Mouse (Mus musculus): Measurements from ENCODE around the gene Tdg.

Tdg gene

GRCm38 (mm10) chr10:82662267-82662990 lies 32.8 kb downstream of the Tdg start:
- DNase-seq (ENCODE audit: low read depth): peak; percentile 15

- DNase-seq (ENCODE audit: low read depth): no peak
Measured at GRCm38 (mm10) chr10:82663289-82663688, 33.7 kb downstream of the Tdg start.

GRCm38 (mm10) chr10:82665951-82666350 lies 36.3 kb downstream of the Tdg start:
- no peak for DNase-seq (ENCODE audit: low read depth)

GRCm38 (mm10) chr10:82666436-82667234 lies 37.0 kb downstream of the Tdg start:
- peak; percentile 83 for DNase-seq (ENCODE audit: low read depth)

GRCm38 (mm10) chr10:82670205-82670604 lies 40.6 kb downstream of the Tdg start:
- DNase-seq (ENCODE audit: low read depth): no peak

- no peak for DNase-seq (ENCODE audit: low read depth)
Measured at GRCm38 (mm10) chr10:82676949-82677348, 47.3 kb downstream of the Tdg start.

GRCm38 (mm10) chr10:82680769-82681168 lies 51.1 kb downstream of the Tdg start:
- no peak for DNase-seq (ENCODE audit: low read depth)

GRCm38 (mm10) chr10:82681639-82682038 lies 52.0 kb downstream of the Tdg start:
- no peak for DNase-seq (ENCODE audit: low read depth)

GRCm38 (mm10) chr10:82685440-82685839 lies 55.8 kb downstream of the Tdg start:
- no peak for DNase-seq (ENCODE audit: low read depth)

GRCm38 (mm10) chr10:82689681-82690211 lies 60.1 kb downstream of the Tdg start:
- DNase-seq (ENCODE audit: low read depth): no peak

- no peak for DNase-seq (ENCODE audit: low read depth)
Measured at GRCm38 (mm10) chr10:82690494-82690893, 60.9 kb downstream of the Tdg start, which contains the start of gene Glt8d2. Gene Glt8d2 (minus strand): TSS chr10:82690650.

GRCm38 (mm10) chr10:82695956-82696355 lies 66.3 kb downstream of the Tdg start, which contains the start of gene Hcfc2:
Gene Hcfc2 (plus strand): TSS chr10:82696160.
- DNase-seq (ENCODE audit: low read depth): no peak

- no peak for DNase-seq (ENCODE audit: low read depth)
Measured at GRCm38 (mm10) chr10:82696453-82697079, 66.9 kb downstream of the Tdg start.

GRCm38 (mm10) chr10:82697305-82697898 lies 67.8 kb downstream of the Tdg start:
- DNase-seq (ENCODE audit: low read depth): peak; percentile 67

- peak; percentile 93 for DNase-seq (ENCODE audit: low read depth)
Measured at GRCm38 (mm10) chr10:82698712-82699261, 69.2 kb downstream of the Tdg start.

- DNase-seq (ENCODE audit: low read depth): peak; percentile 72
Measured at GRCm38 (mm10) chr10:82699296-82699941, 69.8 kb downstream of the Tdg start.

Measured in induced T-regulatory cell, adult 2 months (primary cell).